Mouse (Mus musculus): ENCODE data around the gene Ucn2. TPM values are rescaled to one million over a fixed set of nuclear protein-coding genes. Genes with fewer than 3 reads are reported as not detected.
A peak's percentile ranks its signal among the peaks of the same experiment; 100 is the strongest.

Ucn2 gene
- not detected in 2 replicates for polyA plus RNA-seq (2016; fragmentation: Nextera tagmentation; extraction: Ambion mirVana)

DNA sequence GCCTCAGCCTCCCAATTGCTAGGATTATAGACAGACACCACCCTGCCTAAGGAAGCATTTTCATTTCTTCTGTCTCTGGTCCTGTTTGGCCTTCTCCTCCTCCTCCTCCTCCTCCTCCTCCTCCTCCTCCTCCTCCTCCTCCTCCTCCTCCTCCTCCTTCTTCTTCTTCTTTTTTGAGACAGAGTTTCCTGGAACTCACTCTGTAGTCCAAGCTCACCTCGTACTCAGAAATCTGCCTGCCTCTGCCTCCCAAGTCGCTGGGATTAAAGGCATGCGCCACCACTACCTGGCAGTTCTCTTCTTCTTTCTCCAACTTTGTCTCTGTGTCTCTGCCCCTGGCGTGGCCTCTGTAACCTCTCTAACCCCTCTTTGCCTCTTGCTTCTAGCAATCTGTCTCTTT is at the start of gene Ucn2:
TSS of gene Ucn2 (plus strand) at position 301 of the 400 bp plus-strand sequence.
- no peak for DNase-seq (ENCODE audit: low spot score)
- no peaks in the 10 kb centered on the region for H3K36me3 ChIP-seq (replicated peaks)
- no peaks in the 10 kb centered on the region for H3K9me3 ChIP-seq
- WGBS = 91% methylated on average over 4 of the region's 4 CpGs
- H3K27ac ChIP-seq (replicated peaks) = no peak within 1 kb of the TSS
- no peaks in the 10 kb centered on the region for H3K27me3 ChIP-seq (replicated peaks; ENCODE audit: low read depth, poor library complexity, severe bottlenecking)
- peaks cover 26% of the 10 kb centered on the region for H3K4me1 ChIP-seq
- no peak within 1 kb of the TSS for H3K4me3 ChIP-seq

DNA sequence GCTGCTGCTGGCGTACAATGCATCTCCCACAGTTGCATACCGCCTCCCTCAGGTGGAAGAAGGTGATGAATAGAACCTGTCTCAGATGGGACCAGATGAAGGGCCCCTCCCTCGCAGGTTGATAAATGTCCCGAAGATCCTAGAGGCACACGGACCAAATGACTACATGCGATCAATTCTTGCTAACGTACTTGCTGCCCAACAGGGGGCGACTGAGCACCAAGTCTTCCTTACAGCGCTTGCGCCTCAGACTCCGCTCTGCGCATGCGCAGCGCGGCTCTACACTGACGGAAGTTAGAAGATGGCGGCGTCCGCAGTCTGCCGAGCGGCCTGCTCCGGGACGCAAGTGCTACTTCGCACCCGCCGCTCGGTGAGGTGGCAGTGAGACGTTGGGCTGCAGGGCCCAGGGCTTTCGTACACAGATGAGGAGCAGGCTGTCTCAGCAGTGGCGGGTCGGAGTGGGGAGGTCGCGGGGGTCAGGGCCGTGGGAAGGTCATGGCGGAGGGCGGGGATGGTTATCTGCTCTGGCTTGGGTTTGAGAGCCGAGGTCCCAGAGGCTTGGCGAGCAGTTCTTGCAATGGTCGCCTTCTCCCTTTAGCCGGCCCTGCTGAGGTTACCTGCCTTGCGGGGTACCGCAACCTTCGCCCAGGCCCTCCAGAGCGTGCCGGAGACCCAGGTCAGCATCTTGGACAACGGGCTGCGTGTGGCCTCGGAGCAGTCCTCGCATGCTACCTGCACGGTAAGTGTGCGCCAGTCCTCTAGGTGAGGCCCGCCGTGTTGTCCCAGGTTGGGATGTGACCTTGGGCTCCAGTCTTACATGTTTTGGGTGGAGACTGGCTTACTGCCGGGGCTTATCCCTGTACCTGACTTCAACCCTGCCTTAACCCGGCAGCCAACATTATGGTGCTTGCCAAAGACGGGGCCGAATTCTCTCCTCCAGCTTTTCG is 49.1 kb upstream of the Ucn2 start, which contains the start of gene Uqcrc1:
TSS of gene Uqcrc1 (plus strand) at position 216 of the 947 bp plus-strand sequence.
- Histone ChIP-seq H3K4me3 (peak within 1 kb of the TSS; percentile 81), H3K36me3 (replicated peaks) (peaks cover 37% of the 10 kb centered on the region), H3K27me3 (replicated peaks; ENCODE audit: low read depth, poor library complexity, severe bottlenecking) (no peaks in the 10 kb centered on the region), H3K4me1 (peaks cover 6% of the 10 kb centered on the region), H3K27ac (replicated peaks) (peak within 1 kb of the TSS; percentile 88), H3K9me3 (no peaks in the 10 kb centered on the region)
- DNase-seq (ENCODE audit: low spot score) = peak; percentile 95
- 2% methylated on average over 58 of the region's 58 CpGs for WGBS

DNA sequence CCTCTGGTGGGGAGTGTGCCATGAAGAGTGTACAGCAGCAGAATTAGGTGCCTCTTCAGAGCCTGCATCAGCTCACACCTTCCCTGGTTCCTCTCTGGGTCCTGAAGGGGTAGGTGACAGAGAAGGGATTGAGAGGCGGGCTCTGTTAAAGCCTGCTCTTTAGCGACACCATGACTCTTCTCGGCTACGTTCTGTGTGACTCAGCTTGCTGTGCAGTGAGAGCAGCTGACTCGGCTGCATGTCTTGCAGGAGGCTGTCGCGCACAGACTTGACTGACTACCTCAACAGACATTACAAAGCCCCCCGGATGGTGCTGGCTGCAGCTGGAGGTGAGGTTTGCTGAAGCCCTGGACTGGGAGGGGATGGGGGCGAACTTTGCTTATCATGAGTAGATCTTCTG is 40.7 kb upstream of the Ucn2 start:
- Histone ChIP-seq H3K9me3 (no peaks in the 10 kb centered on the region), H3K27ac (replicated peaks) (no peak overlapping the region), H3K36me3 (replicated peaks) (peaks cover 99% of the 10 kb centered on the region), H3K4me1 (peaks cover 26% of the 10 kb centered on the region), H3K4me3 (no peak overlapping the region), H3K27me3 (replicated peaks; ENCODE audit: low read depth, poor library complexity, severe bottlenecking) (no peaks in the 10 kb centered on the region)
- 80% methylated on average over 9 of the region's 9 CpGs for WGBS
- no peak for DNase-seq (ENCODE audit: low spot score)

DNA sequence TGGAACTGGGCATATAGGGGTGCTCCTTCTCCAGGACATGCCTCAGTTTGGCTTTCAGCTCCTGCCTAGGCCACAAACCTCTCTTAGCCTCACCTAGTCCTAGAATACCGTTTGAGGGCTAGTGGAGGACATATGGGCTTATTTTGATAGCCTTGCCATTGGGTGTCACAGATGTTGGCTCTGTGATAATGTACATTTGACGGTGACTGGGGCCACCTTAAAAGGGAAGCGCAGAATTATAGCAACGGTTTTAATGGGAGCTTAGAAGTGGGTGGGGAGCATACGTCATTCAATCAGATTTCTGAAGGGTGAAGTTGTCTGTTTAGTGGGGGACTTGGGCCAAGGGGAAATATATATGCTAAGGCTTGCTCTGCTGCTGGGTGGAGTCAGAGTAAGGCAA is 40.2 kb upstream of the Ucn2 start:
- no peak overlapping the region for H3K27ac ChIP-seq (replicated peaks)
- peaks cover 99% of the 10 kb centered on the region for H3K36me3 ChIP-seq (replicated peaks)
- H3K4me1 ChIP-seq = peaks cover 30% of the 10 kb centered on the region
- DNase-seq (ENCODE audit: low spot score) = no peak
- no peak overlapping the region for H3K4me3 ChIP-seq
- no peaks in the 10 kb centered on the region for H3K9me3 ChIP-seq
- 91% methylated on average over 5 of the region's 5 CpGs for WGBS
- no peaks in the 10 kb centered on the region for H3K27me3 ChIP-seq (replicated peaks; ENCODE audit: low read depth, poor library complexity, severe bottlenecking)

DNA sequence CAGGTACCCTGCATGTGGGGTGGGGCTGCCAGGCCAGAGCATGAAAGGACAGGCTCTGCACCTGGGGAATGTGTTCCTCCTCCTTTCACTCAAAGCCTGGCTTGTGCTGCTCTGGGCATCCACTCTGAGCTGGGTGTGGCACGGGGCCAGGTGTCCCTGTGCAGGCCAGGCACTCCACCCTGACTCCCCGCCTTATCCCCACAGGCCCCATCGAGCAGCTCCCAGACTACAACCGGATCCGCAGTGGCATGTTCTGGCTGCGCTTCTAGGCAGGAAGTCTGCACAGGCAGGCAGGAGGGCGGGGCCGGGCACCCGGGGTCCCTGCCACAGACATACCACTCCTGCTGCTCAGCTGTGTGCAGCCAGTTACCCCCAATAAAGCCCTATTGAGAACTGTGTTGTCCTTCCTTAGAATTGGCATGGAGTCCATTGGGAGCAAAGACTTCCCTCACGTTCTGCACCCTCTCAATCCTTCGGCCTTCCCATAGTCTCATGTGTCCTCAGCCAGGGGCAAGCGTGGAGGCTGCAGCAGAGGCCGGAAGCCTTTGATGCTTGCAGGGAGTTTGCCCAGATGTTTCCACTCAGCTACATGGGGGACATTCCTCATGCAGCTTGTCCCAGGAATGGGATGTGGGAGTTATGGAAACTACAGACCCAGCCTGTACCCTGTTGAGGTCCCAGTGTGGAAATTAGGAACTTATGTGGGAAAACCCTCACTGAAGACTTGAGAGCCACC is 36.4 kb upstream of the Ucn2 start:
- H3K4me3 ChIP-seq = peak overlapping the region; percentile 25; the same call in 1 of the 2 replicates
- peaks cover 26% of the 10 kb centered on the region for H3K27me3 ChIP-seq (replicated peaks; ENCODE audit: low read depth, poor library complexity, severe bottlenecking)
- H3K36me3 ChIP-seq (replicated peaks) = peaks cover 72% of the 10 kb centered on the region
- DNase-seq (ENCODE audit: low spot score) = peak; percentile 77
- H3K4me1 ChIP-seq = peaks cover 52% of the 10 kb centered on the region
- no peaks in the 10 kb centered on the region for H3K9me3 ChIP-seq
- peak overlapping the region; percentile 76 for H3K27ac ChIP-seq (replicated peaks)
- WGBS = 64% methylated on average over 13 of the region's 13 CpGs

DNA sequence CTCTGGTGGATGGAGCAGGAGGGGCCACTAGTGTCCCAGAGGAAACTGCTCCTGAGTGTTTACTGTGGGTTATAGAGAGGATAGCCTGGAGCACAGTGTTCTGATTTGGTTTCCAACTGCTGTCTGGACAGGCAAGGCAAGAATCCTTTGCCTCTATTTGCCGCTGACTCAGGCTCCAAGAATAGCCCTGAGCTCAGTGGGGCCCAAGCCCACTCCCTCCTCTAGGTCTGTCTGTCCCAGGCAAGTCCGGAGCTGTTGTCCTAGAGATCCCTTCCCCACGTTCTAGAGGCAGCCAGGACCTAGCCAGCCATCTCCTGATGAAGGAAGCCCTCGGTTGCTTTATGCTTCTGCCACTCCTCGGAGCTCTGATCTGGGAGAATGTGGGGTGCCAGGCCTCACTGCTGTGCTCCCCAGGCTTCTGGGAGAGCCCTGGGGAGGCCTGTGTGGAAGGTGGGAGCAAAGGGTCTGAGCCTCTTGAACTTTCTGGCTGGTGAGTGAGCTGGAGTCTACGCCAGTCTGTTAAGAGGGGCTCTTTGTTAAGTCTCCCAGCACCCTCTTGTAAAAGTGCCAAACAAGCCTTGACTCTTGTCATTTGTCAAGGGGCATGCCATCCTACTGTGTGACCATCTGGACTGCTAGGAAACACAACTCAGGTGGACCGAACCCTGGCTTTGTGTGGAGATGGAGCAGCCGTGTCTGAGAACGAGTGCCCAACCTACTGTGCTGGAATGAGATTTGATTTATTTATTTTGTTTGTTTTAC is 35.7 kb upstream of the Ucn2 start:
- Histone ChIP-seq H3K36me3 (replicated peaks) (peaks cover 64% of the 10 kb centered on the region), H3K27me3 (replicated peaks; ENCODE audit: low read depth, poor library complexity, severe bottlenecking) (peaks cover 33% of the 10 kb centered on the region), H3K4me3 (peak overlapping the region; percentile 25; the same call in 1 of the 2 replicates), H3K27ac (replicated peaks) (peak overlapping the region; percentile 76), H3K9me3 (no peaks in the 10 kb centered on the region), H3K4me1 (peaks cover 57% of the 10 kb centered on the region)
- WGBS = 88% methylated on average over 9 of the region's 9 CpGs
- no peak for DNase-seq (ENCODE audit: low spot score)

DNA sequence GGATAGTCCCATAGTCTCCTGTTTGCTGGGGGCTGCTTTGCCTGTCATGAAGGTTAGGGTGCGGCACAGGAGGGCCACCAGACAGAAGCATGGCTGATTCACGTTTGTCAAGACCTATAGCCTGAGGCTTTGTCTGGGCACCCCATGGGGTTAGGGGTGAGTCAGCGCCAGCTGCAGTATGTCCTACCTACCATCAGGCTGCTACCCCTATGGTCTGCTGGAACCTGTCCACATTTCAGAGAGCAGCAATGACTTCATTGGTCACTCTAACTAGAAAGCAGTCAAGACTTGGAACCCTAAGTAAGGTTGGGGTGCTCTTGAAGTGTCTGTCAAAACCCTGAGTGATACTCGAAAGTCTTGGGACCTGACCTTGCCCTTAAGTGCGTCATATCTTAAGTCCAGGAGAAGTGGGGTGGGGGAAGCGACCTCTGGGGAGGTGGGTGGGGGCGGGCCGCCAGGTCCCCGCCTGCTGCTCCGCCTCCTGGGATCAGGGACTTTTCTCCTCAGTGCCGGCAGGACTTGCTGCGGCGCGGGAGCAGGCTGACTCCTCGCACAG is 32.7 kb upstream of the Ucn2 start, which contains the start of gene Col7a1:
TSS of gene Col7a1 (plus strand) at position 506 of the 556 bp plus-strand sequence.
- DNase-seq (ENCODE audit: low spot score) = no peak
- Histone ChIP-seq H3K36me3 (replicated peaks) (peaks cover 34% of the 10 kb centered on the region), H3K27me3 (replicated peaks; ENCODE audit: low read depth, poor library complexity, severe bottlenecking) (peaks cover 33% of the 10 kb centered on the region), H3K9me3 (no peaks in the 10 kb centered on the region), H3K4me1 (peaks cover 55% of the 10 kb centered on the region), H3K27ac (replicated peaks) (no peak within 1 kb of the TSS; the same call in 1 of the 2 replicates), H3K4me3 (peak within 1 kb of the TSS; percentile 43)
- 9% methylated on average over 15 of the region's 15 CpGs for WGBS

DNA sequence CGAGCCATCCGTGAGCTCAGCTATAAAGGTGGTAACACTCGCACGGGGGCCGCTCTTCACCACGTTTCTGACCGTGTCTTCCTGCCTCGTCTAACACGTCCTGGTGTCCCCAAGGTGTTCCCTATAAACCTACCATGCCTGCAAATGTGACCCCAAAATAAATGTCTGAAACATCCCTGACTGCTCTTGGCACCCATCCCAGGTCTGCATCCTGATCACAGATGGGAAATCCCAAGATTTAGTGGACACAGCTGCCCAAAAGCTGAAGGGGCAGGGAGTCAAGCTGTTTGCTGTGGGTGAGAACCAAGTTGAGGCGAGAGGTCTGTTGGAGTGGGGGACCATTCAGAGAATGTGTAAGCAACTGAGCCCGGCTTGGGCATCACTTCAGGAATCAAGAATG is 30.6 kb upstream of the Ucn2 start:
- WGBS = 92% methylated on average over 11 of the region's 11 CpGs
- no peak for DNase-seq (ENCODE audit: low spot score)
- peaks cover 34% of the 10 kb centered on the region for H3K4me1 ChIP-seq
- H3K4me3 ChIP-seq = no peak overlapping the region
- no peak overlapping the region for H3K27ac ChIP-seq (replicated peaks)
- H3K9me3 ChIP-seq = no peaks in the 10 kb centered on the region
- peaks cover 33% of the 10 kb centered on the region for H3K27me3 ChIP-seq (replicated peaks; ENCODE audit: low read depth, poor library complexity, severe bottlenecking)
- H3K36me3 ChIP-seq (replicated peaks) = peaks cover 13% of the 10 kb centered on the region

DNA sequence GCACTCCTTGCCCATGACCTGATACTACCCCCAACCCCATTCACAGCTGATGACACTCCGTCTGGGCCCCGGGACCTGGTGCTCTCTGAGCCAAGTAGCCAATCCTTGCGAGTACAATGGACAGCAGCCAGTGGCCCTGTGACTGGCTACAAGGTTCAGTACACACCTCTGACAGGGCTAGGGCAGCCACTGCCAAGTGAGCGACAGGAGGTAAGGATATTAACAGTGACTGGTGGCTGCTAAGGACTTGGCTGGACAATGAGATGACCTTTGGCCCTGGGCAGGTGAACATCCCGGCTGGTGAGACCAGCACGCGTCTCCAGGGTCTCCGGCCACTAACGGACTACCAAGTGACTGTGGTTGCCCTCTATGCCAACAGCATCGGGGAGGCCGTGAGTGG is 30.0 kb upstream of the Ucn2 start:
- H3K4me1 ChIP-seq = peaks cover 31% of the 10 kb centered on the region
- H3K36me3 ChIP-seq (replicated peaks) = peaks cover 7% of the 10 kb centered on the region
- no peaks in the 10 kb centered on the region for H3K9me3 ChIP-seq
- no peak for DNase-seq (ENCODE audit: low spot score)
- no peak overlapping the region for H3K27ac ChIP-seq (replicated peaks)
- WGBS = 87% methylated on average over 11 of the region's 11 CpGs
- peaks cover 33% of the 10 kb centered on the region for H3K27me3 ChIP-seq (replicated peaks; ENCODE audit: low read depth, poor library complexity, severe bottlenecking)
- no peak overlapping the region for H3K4me3 ChIP-seq

DNA sequence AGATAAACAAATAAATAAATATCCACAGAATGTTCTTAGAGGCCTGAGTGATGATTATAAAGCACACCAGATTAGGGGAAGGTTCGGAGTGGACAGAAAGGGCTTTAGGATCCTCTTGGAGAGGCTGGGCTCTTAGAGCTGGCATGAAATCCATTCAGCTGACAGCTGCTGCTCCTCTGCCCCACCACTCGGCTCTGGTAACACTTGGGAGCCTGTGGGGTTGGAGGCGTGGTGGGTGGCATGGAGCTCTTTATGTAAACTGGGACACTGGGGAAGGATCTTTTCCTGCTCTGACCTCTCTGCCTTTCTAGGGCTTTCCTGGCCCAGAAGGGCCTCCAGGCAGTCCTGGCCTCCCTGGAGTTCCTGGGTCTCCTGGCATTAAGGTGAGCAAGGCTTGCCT is 22.2 kb upstream of the Ucn2 start:
- DNase-seq (ENCODE audit: low spot score) = no peak
- no peak overlapping the region for H3K27ac ChIP-seq (replicated peaks)
- H3K36me3 ChIP-seq (replicated peaks) = no peaks in the 10 kb centered on the region
- no peaks in the 10 kb centered on the region for H3K27me3 ChIP-seq (replicated peaks; ENCODE audit: low read depth, poor library complexity, severe bottlenecking)
- no peaks in the 10 kb centered on the region for H3K9me3 ChIP-seq
- no peak overlapping the region for H3K4me3 ChIP-seq
- H3K4me1 ChIP-seq = peaks cover 11% of the 10 kb centered on the region
- WGBS = 77% methylated on average over 3 of the region's 3 CpGs

DNA sequence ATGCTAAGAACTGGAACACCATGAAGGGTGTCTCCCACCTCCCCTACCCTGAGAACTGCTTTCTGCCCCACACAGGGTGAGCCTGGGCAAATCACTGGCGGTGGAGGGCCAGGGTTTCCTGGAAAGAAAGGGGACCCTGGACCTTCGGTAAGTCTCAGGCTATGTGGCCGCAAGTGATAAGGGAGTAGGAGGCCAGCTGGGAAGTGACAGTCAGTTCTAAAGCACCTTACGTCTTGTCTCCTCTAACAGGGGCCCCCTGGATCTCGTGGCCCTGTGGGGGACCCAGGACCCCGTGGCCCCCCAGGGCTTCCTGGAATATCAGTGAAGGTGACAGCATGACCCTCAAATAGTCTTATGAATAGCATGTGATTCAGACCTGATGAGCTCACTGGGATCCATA is 21.5 kb upstream of the Ucn2 start:
- WGBS = 86% methylated on average over 6 of the region's 6 CpGs

DNA sequence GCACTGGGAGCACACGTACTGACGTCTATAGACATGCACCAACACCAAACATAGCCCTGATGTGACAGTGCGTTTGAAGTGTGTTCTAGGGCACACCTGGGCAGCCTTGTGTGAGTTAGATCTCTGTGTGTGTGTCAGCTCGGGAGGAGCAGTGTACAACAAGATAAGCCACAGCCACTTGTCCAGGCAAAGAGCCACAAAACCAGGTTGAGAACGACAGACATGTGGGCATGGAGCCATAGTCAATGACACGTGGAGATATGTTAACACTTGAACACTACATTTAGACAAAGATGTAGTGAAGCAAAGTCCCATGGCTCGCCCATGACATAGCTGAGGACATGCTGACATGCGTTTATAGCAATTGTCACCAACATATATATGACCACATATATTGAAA is 15.2 kb upstream of the Ucn2 start:
- H3K9me3 ChIP-seq = no peaks in the 10 kb centered on the region
- peaks cover 11% of the 10 kb centered on the region for H3K4me1 ChIP-seq
- H3K4me3 ChIP-seq = no peak overlapping the region
- no peak overlapping the region for H3K27ac ChIP-seq (replicated peaks)
- H3K27me3 ChIP-seq (replicated peaks; ENCODE audit: low read depth, poor library complexity, severe bottlenecking) = no peaks in the 10 kb centered on the region
- 91% methylated on average over 8 of the region's 8 CpGs for WGBS
- no peaks in the 10 kb centered on the region for H3K36me3 ChIP-seq (replicated peaks)
- DNase-seq (ENCODE audit: low spot score) = no peak

More for the DNA sequence above, 21.5 kb upstream of the Ucn2 start:
- Histone ChIP-seq H3K9me3 (no peaks in the 10 kb centered on the region), H3K36me3 (replicated peaks) (no peaks in the 10 kb centered on the region), H3K4me1 (peaks cover 11% of the 10 kb centered on the region), H3K4me3 (no peak overlapping the region), H3K27ac (replicated peaks) (no peak overlapping the region), H3K27me3 (replicated peaks; ENCODE audit: low read depth, poor library complexity, severe bottlenecking) (no peaks in the 10 kb centered on the region)
- DNase-seq (ENCODE audit: low spot score) = no peak

All from embryonic facial prominence, embryonic 10.5 days (tissue).